Mouse (Mus musculus) midbrain, postnatal 0 days (tissue): Measurements from ENCODE around the gene Clhc1. TPM values are rescaled to one million over a fixed set of nuclear protein-coding genes. Genes with fewer than 3 reads are reported as not detected.

ENCODE experiments used
- ATAC-seq: fragments of 200-750 bp; cut with Nextera tagmentation; 2 replicates; pipeline ENCODE4 v1.8.0; 2017; ENCODE audit warnings: moderate number of reproducible peaks, mild to moderate bottlenecking, moderate TSS enrichment, moderate library complexity; ENCODE audit not compliant: low FRiP score
- DNase-seq: peaks from one replicate; pipeline ENCODE4 v3.0.0-alpha.2; 2015; ENCODE audit warnings: low spot score
- H3K27ac ChIP-seq: fragments of 300-500 bp; sonication (generic); 2 replicates; pipeline ENCODE4 v1.5.1; 2014; ENCODE audit warnings: low read depth, mild to moderate bottlenecking, low read length, mixed read lengths
- H3K27me3 ChIP-seq: fragments of 300-500 bp; sonication (generic); 2 replicates; pipeline ENCODE4 v1.6.1; 2014; ENCODE audit warnings: low read length, control low read depth, mixed read lengths; ENCODE audit not compliant: insufficient read depth
- H3K36me3 ChIP-seq: fragments of 300-500 bp; sonication (generic); 2 replicates; pipeline ENCODE4 v1.6.1; 2014; ENCODE audit warnings: low read length, control low read depth, mixed read lengths; ENCODE audit not compliant: insufficient read depth
- H3K4me1 ChIP-seq: fragments of 300-500 bp; sonication (generic); 2 replicates; pipeline ENCODE4 v1.6.1; 2014; ENCODE audit warnings: mild to moderate bottlenecking, control low read depth, antibody characterized with exemption, low read length, mixed read lengths; ENCODE audit not compliant: insufficient read depth
- H3K4me2 ChIP-seq: fragments of 300-500 bp; sonication (generic); 2 replicates; pipeline ENCODE4 v1.6.1; 2014; ENCODE audit warnings: low read depth, mild to moderate bottlenecking, low read length, mixed read lengths; ENCODE audit not compliant: poor library complexity, severe bottlenecking
- H3K4me3 ChIP-seq: fragments of 300-500 bp; sonication (generic); 2 replicates; pipeline ENCODE4 v1.5.1; 2014; ENCODE audit warnings: low read depth, mild to moderate bottlenecking, low read length, moderate library complexity
- H3K9ac ChIP-seq: fragments of 300-500 bp; sonication (generic); replicated peaks from 2 replicates; pipeline ENCODE4 v1.6.1; 2014; ENCODE audit warnings: mild to moderate bottlenecking, low read length, moderate library complexity, mixed read lengths; ENCODE audit not compliant: poor library complexity, severe bottlenecking
- H3K9me3 ChIP-seq: fragments of 300-500 bp; sonication (generic); 2 replicates; pipeline ENCODE4 v1.6.1; 2016; ENCODE audit warnings: low read length, control low read depth
- CTCF ChIP-seq: IDR thresholded peaks from 2 replicates; pipeline ENCODE4 v1.5.1; 2016; ENCODE audit warnings: antibody characterized with exemption, mild to moderate bottlenecking
- WGBS: fragments of 180-500 bp; shearing (Covaris S2); extraction: QIAGEN DNeasy Blood & Tissue Kit; methylation state at CpG from one replicate; pipeline ENCODE4 v1.1.7; 2014; 5-methylcytosine and 5-hydroxymethylcytosine counted together
- polyA plus RNA-seq: library from polyadenylated mRNA; unstranded; fragments of >200 nt; fragmentation: Nextera tagmentation; extraction: Ambion mirVana; gene quantifications from 2 replicates; pipeline ENCODE4 v1.2.1, GENCODE M21; 2015
- total RNA-seq: library from RNA; depleted of rRNA; stranded (reverse); fragments of >200 nt; gene quantifications from 2 replicates; pipeline ENCODE4 v1.2.3, GENCODE M21; 2014; rRNA removed

The Clhc1 gene
- 1.2 TPM in 1 of 2 replicates, not detected in the other for total RNA-seq
- 0.15 TPM in 1 of 2 replicates, not detected in the other for polyA plus RNA-seq

GRCm38 (mm10) chr11:29547752-29548503 lies at the start of gene Clhc1, which contains the start of gene Rps27a:
Gene Clhc1 (plus strand): TSS chr11:29547950.
Gene Rps27a (minus strand): TSS chr11:29548109.
- Histone ChIP-seq H3K27me3 (no peaks in the 10 kb centered on the region), H3K4me1 (no peaks in the 10 kb centered on the region), H3K4me2 (peak within 1 kb of the TSS; percentile 72), H3K27ac (peak within 1 kb of the TSS; percentile 93), H3K36me3 (peaks cover 6% of the 10 kb centered on the region; the same call in 1 of the 2 replicates), H3K4me3 (peak within 1 kb of the TSS; percentile 74), H3K9ac (peak within 1 kb of the TSS; percentile 89), H3K9me3 (no peaks in the 10 kb centered on the region)
- ATAC-seq (peak; percentile 98), DNase-seq (peak; percentile 94)
- WGBS, result under 1% methylated on average over 46 of the region's 46 CpGs
- peak; percentile 45 for TF ChIP-seq CTCF

- Histone ChIP-seq H3K4me3 (no peak overlapping the region), H3K9me3 (no peaks in the 10 kb centered on the region), H3K4me2 (no peak overlapping the region), H3K27me3 (no peaks in the 10 kb centered on the region), H3K27ac (no peak overlapping the region), H3K36me3 (peaks cover 36% of the 10 kb centered on the region), H3K4me1 (no peaks in the 10 kb centered on the region), H3K9ac (no peak overlapping the region)
- no peak for TF ChIP-seq CTCF
- no peak for DNase-seq
- 94% methylated on average over 10 of the region's 10 CpGs for WGBS
- ATAC-seq, result no peak
Observed at GRCm38 (mm10) chr11:29503948-29504893, 43.5 kb upstream of the Clhc1 start.

GRCm38 (mm10) chr11:29504899-29505625 lies 42.7 kb upstream of the Clhc1 start:
- no peaks in the 10 kb centered on the region for H3K4me1 ChIP-seq
- H3K27me3 ChIP-seq, result no peaks in the 10 kb centered on the region
- ATAC-seq, result no peak
- DNase-seq, result no peak
- no peak overlapping the region for H3K27ac ChIP-seq
- H3K36me3 ChIP-seq, result peaks cover 31% of the 10 kb centered on the region
- TF ChIP-seq CTCF, result no peak
- H3K9ac ChIP-seq, result no peak overlapping the region
- no peak overlapping the region for H3K4me2 ChIP-seq
- WGBS, result 92% methylated on average over 2 of the region's 2 CpGs
- H3K4me3 ChIP-seq, result no peak overlapping the region
- H3K9me3 ChIP-seq, result no peaks in the 10 kb centered on the region

- peaks cover 17% of the 10 kb centered on the region; the same call in 1 of the 2 replicates for H3K36me3 ChIP-seq
- H3K9ac ChIP-seq, result no peak overlapping the region
- no peak overlapping the region for H3K27ac ChIP-seq
- ATAC-seq, result no peak
- no peak for DNase-seq
- no peaks in the 10 kb centered on the region for H3K4me1 ChIP-seq
- WGBS, result 88% methylated on average over 1 of the region's 1 CpGs
- H3K4me3 ChIP-seq, result no peak overlapping the region
- no peak for TF ChIP-seq CTCF
- no peaks in the 10 kb centered on the region for H3K27me3 ChIP-seq
- H3K9me3 ChIP-seq, result no peaks in the 10 kb centered on the region
- no peak overlapping the region for H3K4me2 ChIP-seq
Observed at GRCm38 (mm10) chr11:29509421-29509820, 38.3 kb upstream of the Clhc1 start.

GRCm38 (mm10) chr11:29512818-29513535 lies 34.8 kb upstream of the Clhc1 start:
- ATAC-seq, result no peak
- Histone ChIP-seq H3K9ac (no peak overlapping the region), H3K27ac (no peak overlapping the region), H3K36me3 (peaks cover 5% of the 10 kb centered on the region; the same call in 1 of the 2 replicates), H3K9me3 (no peaks in the 10 kb centered on the region), H3K4me1 (no peaks in the 10 kb centered on the region), H3K4me3 (no peak overlapping the region), H3K27me3 (no peaks in the 10 kb centered on the region), H3K4me2 (no peak overlapping the region)
- no peak for DNase-seq
- TF ChIP-seq CTCF, result 0 out of 2 replicates have a peak, but pooled peaks have one; percentile 15
- WGBS, result 95% methylated on average over 4 of the region's 4 CpGs
